ENCODE assay signal across 26 mouse cellular contexts in genomic region chr2:50328181-50328580, GRCm38 (mm10). TPM values are rescaled to one million over a fixed set of nuclear protein-coding genes. Genes with fewer than 3 reads are reported as not detected.
DNase-seq lines count a peak whose midpoint lies in the region; ATAC-seq lines count a peak whose summit lies in the region.
"Had no signal": no experiment of that assay in that cellular context is flagged by ENCODE, and none has a peak within 500 bp of the region (broad histone marks: within the 10 kb centered on the region; RNA-seq: fewer than 3 reads in every experiment).

No protein-coding gene starts in this region.

- no peaks in the 10 kb centered on the region for H3K9me3 ChIP-seq in embryonic facial prominence, embryonic 14.5 days (ENCODE audit: control insufficient read depth, low read length)
- H3K9me3 ChIP-seq in limb, embryonic 10.5 days (replicated peaks), result no peaks in the 10 kb centered on the region
- H3K9me3 ChIP-seq: embryonic facial prominence, embryonic 15.5 days; heart, embryonic 10.5 days; heart, embryonic 13.5 days had no signal

- H3K4me2 ChIP-seq in embryonic facial prominence, embryonic 14.5 days (ENCODE audit: low read depth, low read length), result no peak overlapping the region
- H3K4me2 ChIP-seq: embryonic facial prominence, embryonic 15.5 days; heart, embryonic 13.5 days; hindbrain, embryonic 14.5 days had no signal

- H3K9ac ChIP-seq in embryonic facial prominence, embryonic 14.5 days (ENCODE audit: low read depth, low read length), result no peak overlapping the region
- H3K9ac ChIP-seq: embryonic facial prominence, embryonic 15.5 days; forebrain, postnatal 0 days; heart, embryonic 13.5 days; hindbrain, embryonic 14.5 days had no signal

- H3K36me3 ChIP-seq in embryonic facial prominence, embryonic 14.5 days (ENCODE audit: control insufficient read depth, insufficient read depth, low read length), result no peaks in the 10 kb centered on the region
- H3K36me3 ChIP-seq in limb, embryonic 10.5 days, result 0 out of 2 replicates have a peak, but pooled peaks cover 2% of the 10 kb centered on the region
- H3K36me3 ChIP-seq: embryonic facial prominence, embryonic 15.5 days; heart, embryonic 10.5 days; heart, embryonic 13.5 days had no signal

- H3K4me3 ChIP-seq in embryonic facial prominence, embryonic 14.5 days (ENCODE audit: low read depth, low read length), result no peak overlapping the region
- H3K4me3 ChIP-seq in limb, embryonic 10.5 days, result no peak overlapping the region
- H3K4me3 ChIP-seq: embryonic facial prominence, embryonic 15.5 days; heart, adult 2 months; heart, embryonic 10.5 days; heart, embryonic 13.5 days had no signal

- H3K27me3 ChIP-seq in embryonic facial prominence, embryonic 14.5 days (replicated peaks; ENCODE audit: control insufficient read depth, insufficient read depth, low read length), result no peaks in the 10 kb centered on the region
- no peaks in the 10 kb centered on the region for H3K27me3 ChIP-seq in limb, embryonic 10.5 days (ENCODE audit: low read depth, poor library complexity, severe bottlenecking)
- H3K27me3 ChIP-seq: embryonic facial prominence, embryonic 15.5 days; heart, embryonic 13.5 days had no signal

- 23% methylated on average over 4 of the region's 4 CpGs for WGBS in embryonic facial prominence, embryonic 14.5 days
- 24% methylated on average over 4 of the region's 4 CpGs for WGBS in limb, embryonic 10.5 days

- ATAC-seq in embryonic facial prominence, embryonic 14.5 days (ENCODE audit: low read depth), result no peak
- ATAC-seq: activated CD4-positive, CD25-positive, alpha-beta regulatory T cell, adult 4 months; forebrain, embryonic 14.5 days; forebrain, postnatal 0 days; hindbrain, postnatal 0 days; intestine, postnatal 0 days had no signal

- DNase-seq in embryo, embryonic 10 days (ENCODE audit: low spot score), result peak; percentile 36
- DNase-seq in embryo, embryonic 9.5 days (ENCODE audit: extremely low spot score), result no peak
- DNase-seq in embryonic facial prominence, embryonic 14.5 days (ENCODE audit: low spot score), result peak; percentile 23
- no peak for DNase-seq in limb, embryonic 10.5 days (ENCODE audit: low spot score)
- DNase-seq in frontal cortex, postnatal 10 days (ENCODE audit: low spot score in 2 of 2), result no peak
- no peak for DNase-seq in kidney, adult 18-20 months
- DNase-seq in adrenal gland, postnatal 25 days, result no peak
- DNase-seq: adrenal gland, adult 8-10 months; adrenal gland, postnatal 36 days; cerebellum, adult 11 months; cerebellum, adult 2 months; cerebellum, postnatal 10 days; forebrain, postnatal 0 days; gastrocnemius, postnatal 10 days; gastrocnemius, postnatal 36 days; heart, adult 2 months; heart, postnatal 14 days; heart, postnatal 4 days had no signal

- H3K4me1 ChIP-seq in embryonic facial prominence, embryonic 14.5 days (ENCODE audit: control insufficient read depth, insufficient read depth, low read length), result no peaks in the 10 kb centered on the region
- peaks cover 4% of the 10 kb centered on the region for H3K4me1 ChIP-seq in limb, embryonic 10.5 days
- H3K4me1 ChIP-seq: heart, embryonic 10.5 days; heart, embryonic 13.5 days had no signal

- H3K27ac ChIP-seq in embryonic facial prominence, embryonic 14.5 days (replicated peaks; ENCODE audit: low read depth, low read length), result no peak overlapping the region
- H3K27ac ChIP-seq in limb, embryonic 10.5 days, result 0 out of 2 replicates have a peak overlapping the region, but pooled peaks have one; percentile 15
- H3K27ac ChIP-seq: embryonic facial prominence, embryonic 15.5 days; heart, adult 2 months; heart, embryonic 10.5 days; heart, embryonic 13.5 days; hindbrain, embryonic 14.5 days; hindbrain, postnatal 0 days had no signal

RNA-seq across cellular contexts. Expression of gene Mmadhc, which starts 31.6 kb away (rescaled TPM):
- polyA plus RNA-seq in embryonic facial prominence, embryonic 14.5 days (2014; fragmentation: Nextera tagmentation; extraction: Ambion mirVana), result 160 and 172 TPM in 2 replicates
- 169 and 179 TPM in 2 replicates for polyA plus RNA-seq in limb, embryonic 10.5 days (2016; fragmentation: Nextera tagmentation; extraction: Ambion mirVana)
- 105 and 106 TPM in 2 replicates for total RNA-seq in adrenal gland, postnatal 25 days (2021)

Comparison
In these comparisons a context has a peak if more than half of its experiments do, and no peak if none do; other contexts are left out.
1. DNase-seq: peak in embryo, embryonic 10 days (single experiment) and embryonic facial prominence, embryonic 14.5 days (single experiment); none in embryo, embryonic 9.5 days (single experiment), limb, embryonic 10.5 days (single experiment), frontal cortex, postnatal 10 days (0 of 2), kidney, adult 18-20 months (single experiment) and adrenal gland, postnatal 25 days (single experiment).